Mouse (Mus musculus): ENCODE results near the gene Clpb. TPM values are rescaled to one million over a fixed set of nuclear protein-coding genes. Genes with fewer than 3 reads are reported as not detected.

Gene Clpb
- total RNA-seq, 2 experiments from 2014 or later = 19.6 to 60.0 TPM

DNA sequence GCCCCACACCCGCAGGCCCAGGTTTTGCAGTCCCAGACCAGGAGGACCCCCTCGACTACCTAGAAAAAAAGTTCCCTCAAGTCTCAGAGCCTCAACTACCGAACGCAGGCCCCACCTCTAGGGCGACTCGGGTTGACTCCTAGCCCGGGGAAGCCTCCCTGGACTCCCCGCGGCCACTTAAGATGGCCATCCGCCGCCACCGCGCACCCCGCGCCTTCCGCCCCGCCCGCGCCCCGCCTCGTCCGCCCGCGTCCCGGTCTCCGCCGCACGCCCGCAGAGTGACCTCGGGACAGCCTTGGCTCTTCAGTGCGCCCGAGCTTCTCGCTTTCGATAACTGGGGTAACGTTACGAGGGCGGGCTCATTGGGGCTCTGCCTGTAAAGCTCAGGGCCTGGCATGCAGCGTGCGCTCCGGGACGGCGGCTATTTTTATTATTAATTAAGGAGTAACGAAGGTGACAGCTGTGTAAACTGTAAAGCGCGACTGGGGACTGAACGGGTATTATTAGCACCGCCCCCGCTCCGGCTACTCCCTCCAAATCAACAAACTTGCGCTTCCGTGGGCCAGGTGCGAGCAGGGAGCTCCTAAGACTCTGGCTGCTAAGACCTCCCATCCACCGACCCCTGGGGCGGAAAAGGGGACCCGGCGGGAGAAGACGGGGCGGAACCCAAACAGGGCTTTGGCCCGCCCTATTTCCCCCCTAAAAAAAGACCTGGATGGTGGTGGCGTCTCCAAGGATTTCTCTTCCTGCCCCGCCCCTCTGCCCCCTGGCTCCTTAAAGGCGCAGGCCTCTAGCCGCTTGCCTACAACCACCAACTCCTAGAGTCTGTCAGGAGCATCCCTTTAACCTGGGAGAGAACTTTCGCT, 174.4 kb downstream of the Clpb start, which contains the start of gene Inppl1:
TSS of gene Inppl1 (minus strand) at position 624 of the 866 bp plus-strand sequence.
- peak; percentile 36 for ATAC-seq (replicated peaks; ENCODE audit: poor library complexity, severe bottlenecking)

DNA sequence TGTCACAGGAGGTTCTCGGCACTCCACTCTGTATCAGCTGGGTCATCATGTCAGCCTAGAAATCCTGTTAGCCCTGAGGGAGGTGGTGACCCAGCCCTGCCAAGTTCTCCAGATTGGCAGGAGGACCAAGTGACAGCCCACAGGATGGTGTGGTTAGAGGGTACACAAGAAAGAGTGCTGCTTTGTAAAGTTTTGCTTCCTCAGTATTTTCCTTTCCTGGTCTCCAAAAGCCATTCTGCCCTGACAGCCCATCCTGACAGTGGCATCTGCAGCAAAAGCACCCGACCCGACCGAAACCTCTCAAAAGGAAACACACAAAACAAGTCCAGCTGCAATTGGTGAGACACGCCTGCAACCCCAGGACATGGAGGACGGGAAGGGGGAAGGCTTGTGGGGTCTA, 180.8 kb downstream of the Clpb start:
- no peak for ATAC-seq (replicated peaks; ENCODE audit: poor library complexity, severe bottlenecking)

Other genes starting within 250 kb of the Clpb start
- gene Pde2a, start 241.9 kb upstream of the Clpb start, total RNA-seq (2014; fragmentation: Nextera tagmentation) = 15.8 and 21.1 TPM in 2 replicates
- 23.1 and 28.5 TPM in 2 replicates for gene Pde2a, start 241.9 kb upstream of the Clpb start, total RNA-seq (2017)
- gene Art2b, start 78.0 kb upstream of the Clpb start, total RNA-seq (2014; fragmentation: Nextera tagmentation) = not detected in 2 replicates
- gene Art2b, start 78.0 kb upstream of the Clpb start, total RNA-seq (2017) = not detected in 2 replicates
- gene Phox2a, start 154.7 kb downstream of the Clpb start, total RNA-seq (2014; fragmentation: Nextera tagmentation) = not detected in 2 replicates
- gene Phox2a, start 154.7 kb downstream of the Clpb start, total RNA-seq (2017) = not detected in 2 replicates
- 2.0 and 6.5 TPM in 2 replicates for gene Inppl1, start 174.6 kb downstream of the Clpb start, total RNA-seq (2014; fragmentation: Nextera tagmentation)
- 7.5 and 11.7 TPM in 2 replicates for gene Inppl1, start 174.6 kb downstream of the Clpb start, total RNA-seq (2017)
- not detected in 2 replicates for gene Folr2, start 193.6 kb downstream of the Clpb start, total RNA-seq (2014; fragmentation: Nextera tagmentation)
- not detected in 2 replicates for gene Folr2, start 193.6 kb downstream of the Clpb start, total RNA-seq (2017)
- 111 and 144 TPM in 2 replicates for gene Anapc15, start 200.1 kb downstream of the Clpb start, total RNA-seq (2014; fragmentation: Nextera tagmentation)
- 80.1 and 145 TPM in 2 replicates for gene Anapc15, start 200.1 kb downstream of the Clpb start, total RNA-seq (2017)
- not detected in 2 replicates for gene Folr1, start 207.2 kb downstream of the Clpb start, total RNA-seq (2014; fragmentation: Nextera tagmentation)
- not detected in 2 replicates for gene Folr1, start 207.2 kb downstream of the Clpb start, total RNA-seq (2017)
- 76.6 and 89.7 TPM in 2 replicates for gene Lamtor1, start 242.3 kb downstream of the Clpb start, total RNA-seq (2014; fragmentation: Nextera tagmentation)
- 70.9 and 91.7 TPM in 2 replicates for gene Lamtor1, start 242.3 kb downstream of the Clpb start, total RNA-seq (2017)
- gene Tomt, start 242.7 kb downstream of the Clpb start, total RNA-seq (2014; fragmentation: Nextera tagmentation) = not detected in 2 replicates
- gene Tomt, start 242.7 kb downstream of the Clpb start, total RNA-seq (2017) = 0.09 TPM in 1 of 2 replicates, not detected in the other